Mouse (Mus musculus) WW6 (cell line): ENCODE results near the gene Sik1.

ENCODE experiments used
- DNase-seq: peaks from one replicate; pipeline ENCODE4 v3.0.0-alpha.2; 2013; ENCODE audit warnings: low read depth, low spot score

Sik1 gene

DNA sequence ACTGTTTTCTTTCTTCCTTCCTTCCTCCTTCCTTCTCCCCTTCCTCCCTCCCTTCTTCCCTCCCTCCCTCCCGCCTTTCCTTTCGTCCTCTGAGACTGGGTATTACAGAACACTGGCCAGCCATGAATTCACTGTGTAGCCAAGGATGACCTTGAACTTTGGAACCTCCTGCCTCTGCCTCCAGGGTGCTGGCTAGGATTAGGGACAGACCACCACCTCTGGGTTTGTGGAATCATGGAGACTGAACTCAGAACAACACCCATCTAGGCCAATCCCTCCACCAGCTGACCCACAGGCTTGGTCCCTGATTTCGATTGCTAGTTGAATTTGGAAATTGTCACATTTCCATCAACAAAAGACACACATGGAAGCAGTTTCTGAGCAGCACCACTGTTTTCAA lies 49.1 kb downstream of the Sik1 start:
- no peak for DNase-seq

DNA sequence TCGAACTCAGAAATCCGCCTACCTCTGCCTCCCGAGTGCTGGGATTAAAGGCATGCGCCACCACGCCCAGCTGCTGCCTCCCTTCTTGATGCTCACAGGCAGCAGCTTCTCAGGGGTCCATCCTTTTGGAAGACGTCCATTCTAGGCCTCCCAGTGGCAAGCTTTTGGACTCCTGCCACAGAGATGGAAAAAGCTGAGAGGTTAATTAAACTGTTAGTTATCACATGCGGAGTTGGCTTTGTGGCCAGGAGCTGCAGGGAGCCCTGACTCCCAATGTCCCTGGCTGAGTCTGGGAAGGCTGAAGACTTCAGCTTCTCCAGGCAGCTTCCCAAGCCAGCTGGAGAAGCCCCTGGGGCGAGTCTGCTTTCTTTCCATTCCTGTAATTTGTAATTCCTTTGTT lies 49.6 kb downstream of the Sik1 start:
- DNase-seq, result no peak

GRCm38 (mm10) chr17:31805585-31805984 lies 50.0 kb downstream of the Sik1 start:
- no peak for DNase-seq

DNA sequence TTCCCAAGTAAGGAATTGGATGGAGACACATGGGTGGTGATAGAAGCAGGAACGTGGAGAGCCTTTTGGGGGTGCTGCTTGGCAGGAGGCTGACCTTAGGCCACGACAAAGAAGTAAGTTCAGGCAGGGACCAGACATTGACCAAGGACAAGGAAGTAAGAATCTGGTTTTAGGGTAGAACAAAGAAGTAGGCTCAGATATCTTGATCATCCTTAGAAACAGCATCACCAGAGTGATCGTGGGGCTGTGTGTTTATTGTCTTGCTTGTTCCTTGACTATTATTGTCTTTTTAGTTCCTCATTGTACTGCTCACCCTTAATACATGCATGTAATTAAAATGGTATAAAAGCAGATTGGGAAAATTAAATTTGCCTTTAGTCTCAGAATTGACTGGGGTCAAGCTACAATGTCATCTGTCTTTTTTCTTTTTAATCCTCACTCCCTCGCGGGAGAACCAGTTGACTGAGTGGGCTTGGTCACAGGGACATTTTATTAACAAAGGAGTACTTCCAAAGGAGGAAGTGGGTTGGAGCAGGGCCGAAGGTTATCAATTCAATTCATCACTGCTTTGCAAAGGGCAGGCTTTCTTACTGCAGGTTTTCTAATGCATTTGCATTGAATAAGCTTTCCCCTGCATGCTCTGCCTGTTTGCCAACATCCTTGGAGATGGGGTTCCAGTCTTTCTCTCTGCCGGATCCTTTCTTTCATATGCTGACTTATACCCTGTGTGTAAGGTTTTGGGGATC lies 53.2 kb downstream of the Sik1 start:
- DNase-seq, result no peak

- no peak for DNase-seq
Measured at GRCm38 (mm10) chr17:31800852-31801363, 54.7 kb downstream of the Sik1 start.

- no peak for DNase-seq
Measured at GRCm38 (mm10) chr17:31795893-31796292, 59.7 kb downstream of the Sik1 start.
